Mouse (Mus musculus) 3134 (cell line): ENCODE measurements around the gene Ttk.

Experiments used
- DNase-seq: peaks from one replicate; pipeline ENCODE4 v3.0.0-alpha.2; 2011; ENCODE audit warnings: low spot score; ENCODE audit not compliant: insufficient read length; ENCODE audit errors: extremely low read depth

Ttk gene

DNA sequence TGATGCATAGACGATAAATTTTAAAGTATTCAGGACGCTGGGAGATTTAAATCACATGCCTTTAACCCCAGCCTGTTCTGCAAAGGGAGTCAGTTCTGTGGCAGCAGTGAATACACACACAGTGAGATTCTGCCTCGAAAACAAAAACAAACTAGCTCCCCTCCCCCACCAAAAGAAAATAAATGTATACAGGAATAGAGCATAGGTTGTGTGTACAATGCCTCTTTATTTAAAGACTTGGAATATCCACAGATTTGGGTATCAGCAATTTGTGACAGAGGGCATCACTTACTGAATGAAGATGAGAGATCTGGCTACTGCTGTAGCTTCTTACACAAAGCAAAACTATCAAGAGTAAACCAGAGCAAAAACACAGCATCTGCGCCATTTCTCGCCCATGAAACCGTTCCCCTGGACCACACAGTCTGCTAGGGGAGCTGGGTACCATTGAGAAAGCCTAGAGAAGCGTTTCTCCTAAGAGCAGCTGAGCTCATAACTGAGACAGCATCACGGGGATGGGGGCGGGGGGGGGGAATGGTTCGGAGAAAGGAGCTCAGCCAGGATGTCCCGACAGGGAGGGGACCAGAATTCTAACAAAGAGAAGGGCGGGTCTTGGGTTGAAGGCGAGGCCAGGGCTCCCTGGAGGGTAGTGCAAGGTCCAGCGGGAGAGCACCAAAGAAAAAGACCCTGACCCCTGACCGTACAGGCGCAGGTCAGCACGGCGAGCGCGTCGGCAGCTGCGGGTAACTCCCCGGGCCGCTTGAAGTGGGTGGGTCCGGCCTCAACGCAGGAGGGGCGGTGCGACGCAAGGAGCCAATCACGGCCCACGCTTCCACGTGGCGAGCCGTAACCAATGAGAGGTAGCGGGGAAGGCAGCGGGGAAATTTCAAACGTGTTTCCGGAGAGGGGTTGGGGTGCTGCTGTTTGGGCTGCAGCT, at the start of gene Ttk:
Gene Ttk, plus strand, starts transcription at position 879 of the 937 bp plus-strand sequence.
- peak; percentile 93 for DNase-seq

DNA sequence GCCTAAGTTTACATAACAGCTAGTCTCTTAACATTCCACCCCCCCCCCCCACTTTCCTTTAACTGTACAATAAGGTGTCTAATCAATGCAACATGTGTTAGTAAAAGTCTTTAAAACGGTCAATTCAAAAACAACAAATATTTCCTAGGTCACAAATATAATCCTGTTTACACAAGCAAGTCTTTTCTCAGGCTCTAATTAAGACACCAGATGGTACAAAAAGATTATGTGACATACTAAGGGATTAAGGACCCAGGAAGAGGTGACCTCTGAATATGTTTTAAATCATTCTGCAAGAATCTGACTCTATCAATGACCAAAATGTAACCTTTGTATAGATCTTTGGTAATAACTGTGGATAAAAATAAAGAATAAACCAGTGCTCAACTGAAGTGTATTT, 49.0 kb upstream of the Ttk start:
- DNase-seq: no peak

- no peak for DNase-seq
These were observed 45.2 kb upstream of the Ttk start for GRCm38 (mm10) chr9:83789326-83789725.

DNA sequence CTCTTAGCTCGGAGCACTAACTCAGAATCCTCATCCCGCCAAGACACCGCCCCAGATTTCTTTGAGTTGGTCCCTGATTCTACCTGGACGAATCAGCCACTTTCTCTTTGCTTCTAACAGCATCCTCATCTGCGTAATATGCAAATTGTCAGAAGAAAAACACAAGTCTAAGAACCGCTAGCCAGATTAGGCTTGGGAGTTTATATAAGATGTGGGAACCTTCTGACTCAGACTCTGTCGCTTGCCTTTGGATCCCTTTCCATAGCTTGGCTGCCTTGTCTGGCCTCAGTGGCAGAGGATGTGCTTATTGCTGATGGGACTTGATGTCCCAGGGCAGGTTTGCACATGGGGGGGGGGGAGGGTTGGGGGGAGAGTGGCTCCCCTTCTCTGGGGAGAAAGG, 37.6 kb upstream of the Ttk start:
- DNase-seq: no peak

DNA sequence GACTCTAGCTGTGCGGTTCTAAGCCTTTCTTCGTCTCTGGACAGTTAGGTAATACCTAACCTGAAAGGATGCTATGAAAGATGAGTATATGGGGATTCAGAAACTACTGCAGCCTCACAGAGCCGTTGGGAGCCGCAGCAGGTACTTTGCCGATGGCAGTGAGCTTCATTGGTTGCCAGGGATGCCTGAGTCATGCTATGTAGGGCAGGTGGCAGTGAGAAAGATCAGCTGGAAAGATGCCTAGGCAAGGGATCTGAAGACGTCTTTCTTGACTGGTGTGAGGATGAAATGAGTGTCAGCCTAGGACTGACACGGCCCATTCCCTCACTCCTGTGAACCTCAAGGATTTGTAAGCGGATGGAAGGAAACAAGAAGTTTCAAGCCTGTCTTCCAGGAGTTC, 36.6 kb upstream of the Ttk start:
- no peak for DNase-seq

GRCm38 (mm10) chr9:83804341-83804740, 30.1 kb upstream of the Ttk start:
- no peak for DNase-seq

GRCm38 (mm10) chr9:83805164-83805976, 29.1 kb upstream of the Ttk start:
- no peak for DNase-seq

GRCm38 (mm10) chr9:83805977-83806815, 28.3 kb upstream of the Ttk start, which contains the start of gene Elovl4:
Gene Elovl4 (minus strand): TSS chr9:83806277.
- DNase-seq: no peak

- no peak for DNase-seq
These were observed 26.9 kb upstream of the Ttk start for GRCm38 (mm10) chr9:83807562-83807961.

GRCm38 (mm10) chr9:83819188-83819587, 15.3 kb upstream of the Ttk start:
- no peak for DNase-seq

GRCm38 (mm10) chr9:83820976-83821375, 13.5 kb upstream of the Ttk start:
- no peak for DNase-seq

DNA sequence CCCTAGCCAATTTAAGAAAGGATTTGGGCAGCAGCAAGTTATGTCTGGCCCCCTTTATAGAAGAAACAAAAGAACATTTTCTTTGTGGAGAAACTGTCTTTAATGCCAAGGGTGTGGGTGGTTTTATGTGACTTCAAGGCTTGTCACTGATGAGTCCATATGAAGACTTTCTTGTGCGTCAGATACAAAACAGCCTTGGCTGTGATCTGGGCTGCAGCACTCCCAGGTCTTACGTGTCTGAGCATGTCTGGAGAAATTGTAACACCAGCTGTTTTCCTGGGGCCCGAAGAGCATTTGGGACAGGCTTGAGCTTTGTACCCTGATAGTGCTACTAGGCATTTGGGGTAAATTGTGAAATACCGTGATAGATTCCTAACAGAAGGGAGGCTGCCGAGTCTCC, 11.6 kb upstream of the Ttk start:
- DNase-seq: no peak

GRCm38 (mm10) chr9:83829896-83830295, 4.6 kb upstream of the Ttk start:
- DNase-seq: no peak

DNA sequence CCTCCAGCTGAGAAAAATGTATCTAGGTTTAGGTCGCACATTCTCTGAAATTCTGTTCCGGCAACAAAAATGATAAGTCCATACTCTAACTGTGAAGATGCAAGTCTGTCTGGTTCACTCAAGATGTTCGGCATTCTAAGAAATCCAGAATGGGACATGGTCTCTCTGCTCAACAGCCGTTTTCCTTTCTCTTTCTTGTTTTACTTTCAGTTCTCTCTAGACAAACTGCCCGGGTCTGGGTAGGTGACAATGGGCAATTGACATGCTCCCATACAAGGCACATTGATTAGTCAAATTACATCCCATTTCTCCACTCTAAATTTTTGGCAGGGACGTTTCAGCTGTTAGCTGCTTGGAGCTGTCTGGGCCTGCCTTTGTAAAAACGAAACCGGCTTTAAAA, 3.3 kb upstream of the Ttk start:
- peak; percentile 8 for DNase-seq

- no peak for DNase-seq
These were observed 342 bp downstream of the Ttk start for GRCm38 (mm10) chr9:83834748-83835313.

DNA sequence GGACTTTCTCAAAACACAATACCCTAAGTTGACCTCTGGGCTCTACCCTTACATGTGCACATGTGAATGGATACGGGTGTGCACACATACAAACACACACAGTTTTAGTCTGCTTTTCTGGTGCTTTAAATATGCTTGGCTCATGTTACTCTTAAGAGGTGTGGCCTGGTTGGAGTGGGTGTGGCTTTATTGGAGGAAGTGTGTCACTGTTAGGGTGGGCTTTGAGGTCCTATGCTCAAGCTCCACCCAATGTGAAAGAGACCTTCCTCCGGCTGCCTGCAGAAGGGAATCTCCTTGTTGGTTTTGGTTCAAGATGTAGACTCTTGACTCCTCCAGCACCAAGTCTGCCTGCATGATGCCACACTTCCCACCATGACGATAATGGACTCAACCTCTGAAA, 18.0 kb downstream of the Ttk start:
- DNase-seq: no peak

DNA sequence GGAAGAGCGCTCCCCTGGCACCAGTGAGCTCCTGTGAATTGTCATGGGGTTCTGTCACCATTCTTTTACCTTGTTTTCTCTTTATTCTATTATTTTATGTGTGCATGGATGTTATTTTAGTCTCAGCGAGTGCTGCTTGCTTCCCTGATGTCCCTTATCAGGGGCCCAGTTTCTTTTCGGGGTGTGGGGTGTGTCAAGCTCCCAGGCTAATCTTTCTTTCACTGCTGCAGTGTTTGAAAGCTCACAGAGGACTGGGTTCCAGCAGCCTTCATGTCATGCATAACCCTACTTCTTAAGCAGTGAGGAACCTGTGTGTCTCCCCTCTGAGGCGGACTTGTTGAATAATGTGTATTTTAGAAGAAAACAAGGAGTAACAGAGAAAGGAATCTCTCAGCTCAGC, 30.7 kb downstream of the Ttk start:
- DNase-seq: no peak

DNA sequence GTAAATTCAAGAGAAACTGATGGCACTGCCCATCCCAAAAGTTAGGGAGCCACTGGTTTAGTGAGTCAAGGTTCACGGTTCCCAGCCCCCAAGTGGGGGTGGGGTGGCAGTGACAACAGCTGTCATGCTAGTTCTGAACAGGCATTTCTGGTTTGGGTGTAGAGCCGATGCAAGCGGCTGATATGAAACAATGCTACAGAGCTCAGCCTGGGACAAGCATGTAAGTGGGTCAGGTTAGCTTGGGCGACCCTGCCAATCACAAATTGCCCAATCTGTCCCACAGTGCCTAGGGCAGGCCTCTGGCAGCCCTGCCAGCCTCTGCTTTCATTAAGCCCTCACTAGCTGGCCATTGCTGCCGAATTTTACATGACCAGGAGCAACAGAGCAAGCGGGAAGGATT, 47.7 kb downstream of the Ttk start:
- no peak for DNase-seq

DNA sequence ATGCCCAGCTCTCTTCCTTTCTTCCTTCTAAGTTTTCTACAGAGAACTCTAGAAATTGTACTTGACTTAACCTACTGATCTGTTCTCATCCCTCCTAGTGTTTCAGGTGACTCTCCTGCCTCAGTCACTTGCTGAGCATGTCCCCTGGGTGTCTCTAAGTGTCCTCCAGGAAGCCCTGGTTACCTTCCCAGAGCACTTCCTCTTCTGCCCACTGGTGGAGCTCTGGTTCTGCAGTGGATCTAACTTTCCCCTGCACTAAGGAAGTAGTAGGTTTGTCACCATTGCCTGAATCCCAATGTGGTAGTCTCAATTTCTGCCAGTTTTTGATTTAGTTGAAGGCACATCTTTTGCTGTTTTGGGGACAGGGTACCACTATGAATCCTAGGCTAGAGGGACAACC, 51.7 kb downstream of the Ttk start:
- DNase-seq: no peak

GRCm38 (mm10) chr9:83888214-83888613, 53.7 kb downstream of the Ttk start:
- DNase-seq: no peak
